Mouse (Mus musculus) olfactory bulb, adult 2 months (tissue): ENCODE data around the gene Oaz3.

Experiments
- CTCF ChIP-seq: fragments of 200-500 bp; IDR thresholded peaks from 2 replicates; pipeline ENCODE4 v1.5.1; 2012; ENCODE audit warnings: low read depth, mild to moderate bottlenecking, low read length, moderate library complexity; ENCODE audit not compliant: insufficient read depth
- POLR2A ChIP-seq: fragments of 200-500 bp; IDR thresholded peaks from 2 replicates; pipeline ENCODE4 v1.6.1; 2012; ENCODE audit warnings: mild to moderate bottlenecking, low read depth, low read length, moderate library complexity; ENCODE audit not compliant: insufficient read depth

DNA sequence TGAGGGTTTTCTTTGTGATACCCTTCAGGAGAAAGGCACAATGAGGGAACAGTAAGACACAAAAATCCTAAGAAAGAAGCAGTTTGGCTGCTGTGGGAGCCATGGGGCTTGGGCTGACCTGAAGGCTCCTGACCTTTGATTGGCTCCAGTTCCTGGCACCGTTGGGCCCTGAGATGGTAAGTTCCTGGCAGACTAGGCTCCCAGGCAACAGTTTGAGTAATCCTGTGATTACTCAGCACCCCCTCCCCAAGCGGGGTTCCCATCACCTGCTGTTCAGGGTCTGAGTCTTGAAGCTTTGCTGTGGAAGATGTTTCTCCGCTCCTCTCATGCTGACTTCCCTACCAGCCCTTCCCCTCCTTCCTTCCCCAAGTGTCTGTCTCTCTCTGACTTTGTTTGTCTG is 60.2 kb downstream of the Oaz3 start:
- no peak for TF ChIP-seq CTCF
- no peak for TF ChIP-seq POLR2A
